Mouse (Mus musculus) gonadal fat pad, adult 2 months (tissue): ENCODE data around the gene Pcsk4. TPM values are rescaled to one million over a fixed set of nuclear protein-coding genes. Genes with fewer than 3 reads are reported as not detected.

Experiments used
- DNase-seq: peaks from one replicate; pipeline ENCODE4 v3.0.0-alpha.2; 2012; ENCODE audit warnings: low read depth
- polyA plus RNA-seq: library from polyadenylated mRNA; depleted of rRNA; stranded (reverse); fragments of >200 nt; gene quantifications from 2 replicates; pipeline ENCODE4 v1.2.3, GENCODE M21; 2012

Pcsk4 gene
- polyA plus RNA-seq, 1 experiment = 10.4 TPM

GRCm38 (mm10) chr10:80299301-80299700, 30.0 kb downstream of the Pcsk4 start:
- DNase-seq = no peak

- DNase-seq = no peak
These were observed 30.6 kb downstream of the Pcsk4 start for GRCm38 (mm10) chr10:80298571-80299281.

GRCm38 (mm10) chr10:80297526-80298133, 31.7 kb downstream of the Pcsk4 start:
- no peak for DNase-seq

GRCm38 (mm10) chr10:80296824-80297223, 32.5 kb downstream of the Pcsk4 start:
- no peak for DNase-seq

GRCm38 (mm10) chr10:80295618-80296425, 33.5 kb downstream of the Pcsk4 start, which contains the start of gene Apc2:
Gene Apc2, plus strand, starts transcription at chr10:80295977.
- DNase-seq = no peak

- no peak for DNase-seq
These were observed 34.5 kb downstream of the Pcsk4 start for GRCm38 (mm10) chr10:80294788-80295303.

- no peak for DNase-seq
These were observed 35.0 kb downstream of the Pcsk4 start for GRCm38 (mm10) chr10:80294311-80294710.

- DNase-seq = no peak
These were observed 36.0 kb downstream of the Pcsk4 start for GRCm38 (mm10) chr10:80293325-80293724.

- DNase-seq = no peak
These were observed 36.8 kb downstream of the Pcsk4 start, which contains the start of gene Rps15 for GRCm38 (mm10) chr10:80292251-80293146. Gene Rps15, plus strand, starts transcription at chr10:80292453.

GRCm38 (mm10) chr10:80288657-80289056, 40.6 kb downstream of the Pcsk4 start:
- no peak for DNase-seq

GRCm38 (mm10) chr10:80288097-80288496, 41.2 kb downstream of the Pcsk4 start:
- DNase-seq = no peak

GRCm38 (mm10) chr10:80285222-80286070, 43.9 kb downstream of the Pcsk4 start:
- no peak for DNase-seq

- no peak for DNase-seq
These were observed 46.5 kb downstream of the Pcsk4 start for GRCm38 (mm10) chr10:80282481-80283441.

GRCm38 (mm10) chr10:80281921-80282371, 47.4 kb downstream of the Pcsk4 start:
- DNase-seq = no peak

GRCm38 (mm10) chr10:80281304-80281703, 48.0 kb downstream of the Pcsk4 start:
- DNase-seq = no peak

GRCm38 (mm10) chr10:80279273-80279672, 50.0 kb downstream of the Pcsk4 start:
- no peak for DNase-seq

GRCm38 (mm10) chr10:80278390-80278789, 50.9 kb downstream of the Pcsk4 start:
- DNase-seq = no peak

GRCm38 (mm10) chr10:80276238-80276637, 53.1 kb downstream of the Pcsk4 start:
- no peak for DNase-seq

GRCm38 (mm10) chr10:80273847-80274246, 55.5 kb downstream of the Pcsk4 start:
- no peak for DNase-seq
